Mouse (Mus musculus) megakaryocyte progenitor cell, adult 5-6 weeks (primary cell): ENCODE results near the gene Thbs2. TPM values are rescaled to one million over a fixed set of nuclear protein-coding genes. Genes with fewer than 3 reads are reported as not detected.
"Not testable (repeated sequence)": the region's sequence is repeated elsewhere in the genome, so short reads cannot be mapped to it uniquely, and the experiment has no call there.

Experiments used
- ATAC-seq: replicated peaks from 2 replicates; pipeline ENCODE4 v1.8.0; 2016; ENCODE audit warnings: mild to moderate bottlenecking, moderate TSS enrichment, inconsistent platforms; ENCODE audit not compliant: poor library complexity
- total RNA-seq, 2 experiments: library from RNA; stranded (forward) in 1 of 2; stranded (reverse) in 1 of 2; fragments of 157-497, 149-512 nt in 1 of 2; fragments of 200-1000 nt in 1 of 2; gene quantifications; 2 replicates each; pipeline versions ENCODE4 v1.2.3 to v1.2.4; 2015 to 2017

The Thbs2 gene
- total RNA-seq, 2 experiments from 2014 or later, result 0.12 TPM; not detected in 1

DNA sequence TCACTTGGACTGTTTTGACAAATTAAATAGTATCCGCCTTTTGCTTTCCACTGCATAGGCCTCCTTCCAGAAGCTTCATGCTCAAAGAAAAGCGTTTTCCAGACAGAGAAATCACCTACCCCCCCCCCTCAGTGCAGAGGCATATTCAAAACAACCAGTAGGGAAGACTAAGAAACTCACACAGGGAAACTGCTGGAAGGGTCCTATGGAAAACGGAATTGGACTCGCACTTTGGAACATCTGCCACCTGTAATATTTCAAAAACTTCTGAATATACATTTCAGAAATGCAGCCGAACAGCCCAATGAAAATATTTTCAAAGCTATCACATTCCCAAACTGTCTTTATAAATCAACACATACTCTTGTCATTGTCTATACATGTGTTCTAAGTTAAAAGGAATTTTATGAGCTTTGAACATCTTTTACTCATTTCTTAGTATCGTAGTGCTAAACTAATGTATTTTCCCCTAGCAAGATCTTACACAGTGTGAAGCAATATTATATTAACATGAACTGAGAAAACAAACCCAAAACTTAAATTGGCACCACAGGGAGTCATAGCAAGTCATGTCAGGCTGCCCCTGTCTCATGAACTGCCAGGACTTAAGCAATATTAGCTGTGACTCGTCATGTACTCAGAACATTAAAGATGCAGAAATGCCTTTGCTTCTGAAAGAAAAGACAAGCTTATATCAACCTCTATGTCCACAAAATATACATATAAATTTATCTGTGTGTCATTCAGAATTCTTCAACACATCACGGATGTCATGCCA, 58.3 kb downstream of the Thbs2 start:
- ATAC-seq, result no peak

DNA sequence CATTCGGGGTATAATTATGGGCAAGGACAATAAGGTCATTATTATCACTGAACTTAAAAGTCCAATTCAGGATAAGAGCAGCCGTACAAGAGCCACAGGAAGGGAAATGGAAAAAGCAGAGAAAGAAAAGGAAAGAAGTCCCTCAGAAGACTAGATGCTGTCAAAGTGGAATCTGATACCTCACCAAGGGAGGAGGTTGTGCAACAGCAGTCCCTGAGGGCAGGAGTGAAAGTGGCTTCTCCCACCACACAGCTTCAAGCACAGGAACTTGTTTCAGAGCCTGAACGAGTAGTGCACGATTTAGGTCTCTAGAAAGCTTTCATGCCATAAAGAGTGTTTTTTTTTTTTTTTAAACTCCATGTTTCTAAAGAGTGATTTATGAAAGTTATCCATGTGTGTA, 65.1 kb downstream of the Thbs2 start:
- ATAC-seq, result no peak

DNA sequence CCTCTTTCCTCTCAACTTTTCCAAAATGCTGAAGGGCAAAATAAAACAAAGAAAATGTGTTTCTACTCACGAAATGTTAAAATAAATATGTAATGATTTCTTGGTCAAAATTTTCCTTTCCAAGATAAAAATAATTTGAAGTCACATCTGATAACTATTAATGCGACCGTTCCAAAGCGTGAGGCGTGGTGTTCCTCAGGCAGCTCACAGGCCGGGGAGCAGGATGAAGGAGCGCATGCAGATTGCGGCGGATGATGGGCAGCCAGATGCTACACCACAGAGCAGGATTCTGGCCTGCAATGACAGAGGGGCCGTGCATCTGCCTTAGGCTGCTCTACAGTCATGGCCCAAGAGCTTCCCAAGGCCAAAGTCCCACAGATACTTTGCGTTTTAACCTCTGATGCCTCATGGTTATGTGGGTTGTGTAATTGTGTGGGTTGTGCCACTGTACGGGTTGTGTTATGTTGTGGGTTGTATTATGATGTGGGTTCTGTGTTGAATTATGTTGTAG, 66.2 kb downstream of the Thbs2 start:
- no peak for ATAC-seq

DNA sequence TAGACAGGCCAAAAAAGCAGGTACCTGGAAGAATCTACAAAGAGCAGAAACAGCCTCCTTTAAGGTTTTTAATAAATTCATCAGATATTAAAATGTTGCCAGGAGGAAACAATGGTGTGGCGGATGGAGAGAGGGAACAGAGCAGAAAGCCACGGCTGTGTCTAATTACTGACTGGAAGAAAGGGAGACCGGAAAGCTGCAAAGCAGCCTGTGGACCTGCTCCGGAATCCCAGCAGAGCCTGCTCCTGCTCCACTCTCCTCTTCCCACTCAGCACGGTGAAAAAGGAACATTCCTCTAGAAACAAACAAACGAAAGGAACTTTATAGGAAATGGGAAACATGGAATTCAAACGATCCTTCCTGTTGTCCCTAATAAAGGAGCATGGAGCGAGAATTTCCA, 69.6 kb downstream of the Thbs2 start:
- no peak for ATAC-seq

DNA sequence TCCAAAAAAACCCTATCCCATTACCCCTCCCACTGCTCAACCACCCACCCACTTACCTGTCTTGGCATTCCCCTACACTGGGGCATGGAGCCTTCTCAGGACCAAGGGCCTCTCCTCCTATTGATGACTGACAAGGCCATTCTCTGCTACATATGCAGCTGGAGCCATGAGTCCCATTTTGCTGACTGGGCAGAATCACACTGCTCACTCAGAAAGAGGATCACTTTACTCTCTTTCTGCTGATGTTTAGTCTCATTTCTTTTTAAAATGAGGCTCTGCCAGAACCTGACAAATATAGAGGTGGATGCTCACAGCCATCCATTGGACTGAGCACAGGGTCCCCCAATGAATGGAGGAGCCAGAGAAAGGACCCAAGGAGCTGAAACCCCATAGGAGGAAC, 73.0 kb downstream of the Thbs2 start:
- not testable (repeated sequence) for ATAC-seq

DNA sequence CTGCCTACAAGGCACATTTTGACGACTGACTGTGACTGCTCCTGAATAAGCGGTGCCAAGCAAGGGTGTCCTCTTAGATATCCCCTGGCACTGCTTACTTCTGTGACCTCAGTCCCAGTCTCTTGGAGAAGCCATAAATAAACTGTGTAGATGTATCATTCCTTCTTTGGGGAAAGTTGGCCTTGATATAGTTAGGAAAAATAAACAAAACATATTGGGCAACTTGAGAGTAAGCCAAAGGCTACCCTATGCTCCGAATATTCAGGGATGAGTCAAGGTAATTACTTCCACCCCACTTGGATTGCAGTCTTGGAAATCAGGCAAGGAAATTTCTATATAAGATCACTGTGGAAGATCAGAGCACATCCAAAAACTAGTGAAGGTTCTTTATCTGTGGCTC, 74.0 kb downstream of the Thbs2 start:
- no peak for ATAC-seq

DNA sequence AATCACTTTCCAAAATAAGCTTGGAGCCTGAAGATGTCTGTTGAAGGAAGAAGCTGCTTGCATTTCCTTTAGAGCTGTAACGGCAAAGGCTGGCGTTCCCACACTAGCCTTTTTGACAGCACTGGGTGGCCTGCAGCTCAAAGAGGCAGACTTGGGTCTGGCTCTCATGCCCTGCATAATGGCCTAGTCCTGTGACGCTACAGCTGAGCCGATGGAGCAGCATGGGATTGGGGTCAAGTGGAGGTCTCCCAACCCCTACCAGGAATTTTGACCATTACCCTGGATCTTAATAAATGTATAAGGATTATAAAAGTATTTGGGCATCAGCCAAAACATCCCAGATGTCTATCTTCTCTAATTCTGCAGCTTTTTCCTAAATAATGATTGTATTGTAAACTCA, 75.0 kb downstream of the Thbs2 start:
- ATAC-seq, result no peak

Other genes starting within 250 kb of the Thbs2 start
- 0.51 and 1.3 TPM in 2 replicates for gene Wdr27, start 248.9 kb upstream of the Thbs2 start, total RNA-seq (2015)
- gene Wdr27, start 248.9 kb upstream of the Thbs2 start, total RNA-seq (2017), result 0.37 TPM in 1 of 2 replicates, not detected in the other
- gene 1600012H06Rik, start 248.9 kb upstream of the Thbs2 start, total RNA-seq (2015), result 11.0 and 13.0 TPM in 2 replicates
- gene 1600012H06Rik, start 248.9 kb upstream of the Thbs2 start, total RNA-seq (2017), result 9.5 and 12.2 TPM in 2 replicates